Mouse (Mus musculus) gastrocnemius, postnatal 10 days (tissue): Measurements from ENCODE around the gene Sympk. TPM values are rescaled to one million over a fixed set of nuclear protein-coding genes. Genes with fewer than 3 reads are reported as not detected.

Source experiments
- microRNA-seq, 2 experiments: library from miRNA; unstranded; fragments of <30 nt; microRNA quantifications; one replicate each; pipeline ENCODE4 v1.2.0; 2021
- total RNA-seq, 2 experiments: library from RNA; stranded (reverse); gene quantifications; 2 replicates each; pipeline ENCODE4 v1.2.3; 2021

The Sympk gene
- total RNA-seq, 2 experiments from 2014 or later = 39.9 to 45.0 TPM

Small RNAs within 50 kb of the gene (microRNA-seq; reads per million reads assigned to microRNA genes)
- gene Mir3100 = 5.3 to 7.6 reads per million in 2 experiments

Other genes with a start within 250 kb of the Sympk start
- gene Psg19, start 225.9 kb upstream of the Sympk start, total RNA-seq = not detected
- not detected for gene Psg17, start 202.8 kb upstream of the Sympk start, total RNA-seq
- gene Mill2, start 184.4 kb upstream of the Sympk start, total RNA-seq = 1 to 10 TPM; 3.1 to 3.6 TPM
- gene Pglyrp1, start 153.0 kb upstream of the Sympk start, total RNA-seq = 1 to 10 TPM in 1 of 2 experiments, under 1 TPM in 1; 0.73 to 3.7 TPM
- gene Ccdc61, start 114.0 kb upstream of the Sympk start, total RNA-seq = 1 to 10 TPM; 5.9 to 9.4 TPM
- gene Nova2, start 98.5 kb upstream of the Sympk start, total RNA-seq = 1 to 10 TPM; 2.9 to 4.1 TPM
- gene Nanos2, start 37.0 kb upstream of the Sympk start, total RNA-seq = not detected
- gene Mypop, start 33.1 kb upstream of the Sympk start, total RNA-seq = 1 to 10 TPM; 2.0 to 3.5 TPM
- gene Irf2bp1, start 20.3 kb upstream of the Sympk start, total RNA-seq = 10 to 100 TPM; 20.4 to 24.0 TPM
- under 1 TPM in 1 of 2 experiments, not detected in 1; 0.16 TPM for gene Foxa3, start 839 bp upstream of the Sympk start, total RNA-seq
- gene Rsph6a, start 30.3 kb downstream of the Sympk start, total RNA-seq = not detected
- 10 to 100 TPM; 26.6 to 31.8 TPM for gene Dmwd, start 51.9 kb downstream of the Sympk start, total RNA-seq
- gene Dmpk, start 59.5 kb downstream of the Sympk start, total RNA-seq = 100 to 1,000 TPM; 256 to 267 TPM
- gene Six5, start 70.2 kb downstream of the Sympk start, total RNA-seq = 1 to 10 TPM; 5.3 to 7.8 TPM
- under 1 TPM in 1 of 2 experiments, not detected in 1; 0.14 TPM for gene Gm4969, start 94.0 kb downstream of the Sympk start, total RNA-seq
- 1 to 10 TPM; 2.7 to 4.2 TPM for gene Fbxo46, start 95.5 kb downstream of the Sympk start, total RNA-seq
- 1 to 10 TPM; 5.0 to 5.5 TPM for gene Qpctl, start 124.9 kb downstream of the Sympk start, total RNA-seq
- 10 to 100 TPM; 72.9 to 77.4 TPM for gene Snrpd2, start 125.3 kb downstream of the Sympk start, total RNA-seq
- gene Gipr, start 141.8 kb downstream of the Sympk start, total RNA-seq = under 1 TPM in 1 of 2 experiments, not detected in 1; 0.14 TPM
- gene Eml2, start 152.0 kb downstream of the Sympk start, total RNA-seq = 10 to 100 TPM; 14.9 to 17.6 TPM
- gene Gpr4, start 188.2 kb downstream of the Sympk start, total RNA-seq = 1 to 10 TPM; 2.3 to 3.4 TPM
- 10 to 100 TPM; 36.9 to 37.8 TPM for gene Opa3, start 204.0 kb downstream of the Sympk start, total RNA-seq
- gene Vasp, start 247.4 kb downstream of the Sympk start, total RNA-seq = 10 to 100 TPM; 35.7 to 53.5 TPM